In the genomic region with DNA sequence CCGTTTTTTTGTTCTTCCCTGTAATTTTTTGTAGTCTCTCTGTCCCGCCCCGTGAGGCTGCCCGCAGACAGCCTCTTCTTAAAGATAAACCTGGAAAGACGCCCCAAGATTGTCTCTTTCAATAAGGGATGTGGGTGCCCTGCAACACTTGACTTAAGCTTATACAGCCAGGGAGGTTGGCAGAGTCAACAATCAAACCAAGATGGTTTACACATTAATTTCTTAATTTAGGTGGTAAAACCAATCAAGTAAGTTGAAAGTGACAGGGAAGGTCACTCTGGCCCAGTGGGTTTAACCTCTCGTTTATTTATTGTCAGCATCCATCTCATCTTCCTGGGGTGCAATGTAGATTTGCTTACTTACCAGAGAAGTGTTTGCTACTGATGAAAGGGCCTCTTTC, we compare ENCODE assay signal across 8 mouse cellular contexts. TPM values are rescaled to one million over a fixed set of nuclear protein-coding genes. Genes with fewer than 3 reads are reported as not detected.
DNase-seq lines count a peak whose midpoint lies in the region; ATAC-seq and TF ChIP-seq lines count a peak whose summit lies in the region.

No protein-coding gene starts in this region.

- TF ChIP-seq EP300 in CH12.LX (IDR thresholded peaks at IDR 0.05; ENCODE audit: low read length), result no peak

- H3K4me2 ChIP-seq in heart, embryonic 12.5 days, result peak overlapping the region; percentile 98
- H3K4me2 ChIP-seq in CH12.LX (ENCODE audit: insufficient read depth, low read depth, poor library complexity, severe bottlenecking), result peak overlapping the region; percentile 89
- H3K4me2 ChIP-seq in forebrain, embryonic 15.5 days (replicated peaks), result peak overlapping the region; percentile 69
- peak overlapping the region; percentile 91 for H3K4me2 ChIP-seq in liver, embryonic 16.5 days (ENCODE audit: low read depth, low read length)

- dilution Hi-C loops in CH12.LX (cut with MboI; ENCODE audit: extremely low pct_ligation_motif_present, extremely low pct_unique_long_range_greater_than_20kb, low sequenced_read_pairs), result no loop called here

- H3K36me3 ChIP-seq in heart, embryonic 12.5 days, result peaks cover 18% of the 10 kb centered on the region
- peaks cover 4 to 14% of the 10 kb centered on the region in 2 experiments for H3K36me3 ChIP-seq in CH12.LX (replicated peaks in 1 of 2; ENCODE audit: control insufficient read depth in 1 of 2, insufficient read depth in 1 of 2, low read length in 1 of 2)
- peaks cover 15% of the 10 kb centered on the region for H3K36me3 ChIP-seq in forebrain, embryonic 15.5 days
- H3K36me3 ChIP-seq in liver, embryonic 16.5 days (ENCODE audit: control insufficient read depth, insufficient read depth), result peaks cover 3% of the 10 kb centered on the region; the same call in 1 of the 2 replicates

- H3K4me1 ChIP-seq in heart, embryonic 12.5 days (replicated peaks), result peaks cover 17% of the 10 kb centered on the region
- peaks cover 11 to 36% of the 10 kb centered on the region in 2 experiments for H3K4me1 ChIP-seq in CH12.LX (ENCODE audit: control insufficient read depth in 1 of 2, insufficient read depth in 2 of 2)
- peaks cover 24% of the 10 kb centered on the region for H3K4me1 ChIP-seq in forebrain, embryonic 15.5 days
- H3K4me1 ChIP-seq in liver, embryonic 16.5 days (ENCODE audit: control insufficient read depth, low read depth, low read length), result peaks cover 19% of the 10 kb centered on the region

- WGBS in heart, embryonic 12.5 days, result 2% methylated on average over 6 of the region's 6 CpGs
- WGBS in forebrain, embryonic 15.5 days, result 7% methylated on average over 6 of the region's 6 CpGs
- 6% methylated on average over 6 of the region's 6 CpGs for WGBS in liver, embryonic 16.5 days (ENCODE audit: insufficient replicate concordance)

- no peak for TF ChIP-seq CTCF in CH12.LX (conservative IDR thresholded peaks at IDR 0.05 in 1 of 2, IDR thresholded peaks at IDR 0.05 in 1 of 2; ENCODE audit: low read depth in 2 of 2, low read length in 2 of 2)

- peak overlapping the region; percentile 68 for H3K4me3 ChIP-seq in heart, embryonic 12.5 days
- peak overlapping the region; percentile 67 to 82 (median 77) for H3K4me3 ChIP-seq in CH12.LX (replicated peaks in 1 of 3; ENCODE audit: low read depth in 2 of 3, low read length in 2 of 3, poor library complexity in 1 of 3)
- H3K4me3 ChIP-seq in forebrain, embryonic 15.5 days, result peak overlapping the region; percentile 85
- H3K4me3 ChIP-seq in liver, embryonic 16.5 days (ENCODE audit: low read depth, low read length), result peak overlapping the region; percentile 92

- no peak for DNase-seq in heart, adult 11 months
- no peak for DNase-seq in CH12.LX (ENCODE audit: extremely low read depth)
- DNase-seq in left cerebral cortex, postnatal 36 days (ENCODE audit: low spot score in 2 of 2), result no peak
- DNase-seq in T-cell, adult 2 months (ENCODE audit: low spot score), result no peak
- DNase-seq in gastrocnemius, postnatal 25 days, result no peak

- H3K9ac ChIP-seq in heart, embryonic 12.5 days, result peak overlapping the region; percentile 88
- H3K9ac ChIP-seq in CH12.LX (ENCODE audit: insufficient read depth, low read depth), result peak overlapping the region; percentile 49
- H3K9ac ChIP-seq in forebrain, embryonic 15.5 days (replicated peaks), result peak overlapping the region; percentile 79
- peak overlapping the region; percentile 94 for H3K9ac ChIP-seq in liver, embryonic 16.5 days (ENCODE audit: low read depth, low read length)

- no peak for TF ChIP-seq RAD21 in CH12.LX (IDR thresholded peaks at IDR 0.05; ENCODE audit: low read depth, low read length)

- no peak overlapping the region for H3K27ac ChIP-seq in heart, embryonic 12.5 days (ENCODE audit: poor library complexity, severe bottlenecking)
- no peak overlapping the region for H3K27ac ChIP-seq in CH12.LX (ENCODE audit: insufficient read depth, low read depth)
- peak overlapping the region; percentile 91; the same call in 1 of the 2 replicates for H3K27ac ChIP-seq in forebrain, embryonic 15.5 days (replicated peaks)
- no peak overlapping the region for H3K27ac ChIP-seq in liver, embryonic 16.5 days (ENCODE audit: low read length)

- H3K27me3 ChIP-seq in heart, embryonic 12.5 days (replicated peaks), result no peaks in the 10 kb centered on the region
- peaks cover 3% of the 10 kb centered on the region for H3K27me3 ChIP-seq in CH12.LX (replicated peaks)
- no peaks in the 10 kb centered on the region for H3K27me3 ChIP-seq in forebrain, embryonic 15.5 days
- H3K27me3 ChIP-seq in liver, embryonic 16.5 days (ENCODE audit: control insufficient read depth, insufficient read depth, low read depth, low read length), result no peaks in the 10 kb centered on the region

- H3K9me3 ChIP-seq in heart, embryonic 12.5 days (replicated peaks), result no peaks in the 10 kb centered on the region
- H3K9me3 ChIP-seq in CH12.LX (replicated peaks; ENCODE audit: low read length), result no peaks in the 10 kb centered on the region
- no peaks in the 10 kb centered on the region for H3K9me3 ChIP-seq in forebrain, embryonic 15.5 days
- no peaks in the 10 kb centered on the region for H3K9me3 ChIP-seq in liver, embryonic 16.5 days (replicated peaks; ENCODE audit: control insufficient read depth, low read length)

- in situ Hi-C loops in CH12.LX (cut with MboI; ENCODE audit: low pct_ligation_motif_present, low pct_unique_long_range_greater_than_20kb, low sequenced_read_pairs), result no loop called here

- ATAC-seq in heart, embryonic 12.5 days (ENCODE audit: insufficient number of reproducible peaks, low FRiP score), result no peak
- no peak for ATAC-seq in forebrain, embryonic 15.5 days (replicated peaks)
- no peak for ATAC-seq in liver, embryonic 16.5 days (ENCODE audit: low read depth)

- 0 out of 2 replicates have a peak, but pooled peaks cover 3% of the 10 kb centered on the region for H3K79me2 ChIP-seq in CH12.LX (replicated peaks; ENCODE audit: control insufficient read depth, extremely low read depth, insufficient read depth, poor library complexity, severe bottlenecking)

- intact Hi-C loops in left cerebral cortex, postnatal 36 days (cut with DNase I), result loop anchor here (2.0 kb wide), 1 partner anchor 50 kb away; a partner anchor contains a TSS

- no peak for TF ChIP-seq POLR2A in CH12.LX (IDR thresholded peaks at IDR 0.05; ENCODE audit: low read depth, low read length)

TF ChIP-seq in CH12.LX, 34 proteins besides CTCF, POLR2A, EP300 and RAD21:
- TF ChIP-seq RCOR1 (conservative IDR thresholded peaks at IDR 0.05; ENCODE audit: low read depth, low read length) (no peak), E2F4 (IDR thresholded peaks at IDR 0.05; ENCODE audit: insufficient replicate concordance, low read depth, low read length) (no peak), TCF12 (IDR thresholded peaks at IDR 0.05; ENCODE audit: low read depth, low read length) (no peak), TBP (conservative IDR thresholded peaks at IDR 0.05; ENCODE audit: low read depth, low read length) (no peak), CHD2 (IDR thresholded peaks at IDR 0.05; ENCODE audit: low read length) (no peak)

RNA-seq across cellular contexts. Expression of a gene that starts 0.7 kb away (rescaled TPM):
- 34.5 and 41.2 TPM in 2 replicates for polyA plus RNA-seq in heart, embryonic 12.5 days (2016; fragmentation: Nextera tagmentation; extraction: Ambion mirVana)
- total RNA-seq in CH12.LX (2012; rRNA removed) (12.4 and 15.1 TPM in 2 replicates), CH12.LX (2014; rRNA removed) (7.3 and 8.4 TPM in 2 replicates)
- polyA plus RNA-seq in CH12.LX (2012; ENCODE audit: insufficient read length, low read depth), result 9.7 and 10.1 TPM in 2 replicates
- 46.3 and 49.3 TPM in 2 replicates for polyA plus RNA-seq in forebrain, embryonic 15.5 days (2015; fragmentation: Nextera tagmentation; extraction: Ambion mirVana)
- polyA plus RNA-seq in liver, embryonic 16.5 days (2015; fragmentation: Nextera tagmentation; extraction: Ambion mirVana), result 5.0 and 6.0 TPM in 2 replicates
- 10 to 100 TPM; 49.8 to 50.7 TPM for total RNA-seq in left cerebral cortex, postnatal 36 days (2021)
- total RNA-seq in gastrocnemius, postnatal 25 days (2021), result 10 to 100 TPM; 10.6 to 17.1 TPM

RNA-seq across cellular contexts. Expression of a gene that starts 0.7 kb away (rescaled TPM):
- 28.3 and 29.6 TPM in 2 replicates for polyA plus RNA-seq in heart, embryonic 12.5 days (2016; fragmentation: Nextera tagmentation; extraction: Ambion mirVana)
- total RNA-seq in CH12.LX (2012; rRNA removed), result 13.2 and 15.4 TPM in 2 replicates
- total RNA-seq in CH12.LX (2014; rRNA removed), result 14.4 and 14.9 TPM in 2 replicates
- polyA plus RNA-seq in CH12.LX (2012; ENCODE audit: insufficient read length, low read depth), result 14.7 and 15.4 TPM in 2 replicates
- polyA plus RNA-seq in forebrain, embryonic 15.5 days (2015; fragmentation: Nextera tagmentation; extraction: Ambion mirVana), result 35.7 and 36.6 TPM in 2 replicates
- polyA plus RNA-seq in liver, embryonic 16.5 days (2015; fragmentation: Nextera tagmentation; extraction: Ambion mirVana), result 6.9 and 7.1 TPM in 2 replicates
- total RNA-seq in left cerebral cortex, postnatal 36 days (2021), result 10 to 100 TPM; 37.0 to 38.4 TPM
- total RNA-seq in gastrocnemius, postnatal 25 days (2021), result 10 to 100 TPM; 61.9 to 67.8 TPM

RNA-seq across cellular contexts. Expression of a gene that starts 34.7 kb away (rescaled TPM):
- polyA plus RNA-seq in heart, embryonic 12.5 days (2016; fragmentation: Nextera tagmentation; extraction: Ambion mirVana), result 167 and 180 TPM in 2 replicates
- total RNA-seq in CH12.LX (2012; rRNA removed) (not detected in 2 replicates), CH12.LX (2014; rRNA removed) (not detected in 2 replicates)
- not detected in 2 replicates for polyA plus RNA-seq in CH12.LX (2012; ENCODE audit: insufficient read length, low read depth)
- polyA plus RNA-seq in forebrain, embryonic 15.5 days (2015; fragmentation: Nextera tagmentation; extraction: Ambion mirVana), result 0.57 TPM in 1 of 2 replicates, not detected in the other
- polyA plus RNA-seq in liver, embryonic 16.5 days (2015; fragmentation: Nextera tagmentation; extraction: Ambion mirVana), result 0.34 and 0.77 TPM in 2 replicates
- total RNA-seq in left cerebral cortex, postnatal 36 days (2021), result 1 to 10 TPM; 1.2 to 1.4 TPM
- total RNA-seq in gastrocnemius, postnatal 25 days (2021), result 10 to 100 TPM; 42.3 to 61.6 TPM

RNA-seq across cellular contexts. Expression of a gene that starts 49.9 kb away (rescaled TPM):
- polyA plus RNA-seq in heart, embryonic 12.5 days (2016; fragmentation: Nextera tagmentation; extraction: Ambion mirVana), result 105 and 114 TPM in 2 replicates
- total RNA-seq in CH12.LX (2012; rRNA removed) (189 and 226 TPM in 2 replicates), CH12.LX (2014; rRNA removed) (338 and 351 TPM in 2 replicates)
- polyA plus RNA-seq in CH12.LX (2012; ENCODE audit: insufficient read length, low read depth), result 288 and 301 TPM in 2 replicates
- polyA plus RNA-seq in forebrain, embryonic 15.5 days (2015; fragmentation: Nextera tagmentation; extraction: Ambion mirVana), result 144 and 146 TPM in 2 replicates
- polyA plus RNA-seq in liver, embryonic 16.5 days (2015; fragmentation: Nextera tagmentation; extraction: Ambion mirVana), result 65.6 and 74.1 TPM in 2 replicates
- 10 to 100 TPM; 55.8 to 69.5 TPM for total RNA-seq in left cerebral cortex, postnatal 36 days (2021)
- 10 to 100 TPM; 45.5 to 46.3 TPM for total RNA-seq in gastrocnemius, postnatal 25 days (2021)

Comparison
In these comparisons a context has a peak if more than half of its experiments do, and no peak if none do; other contexts are left out.
1. RNA of a gene that starts 34.7 kb away (polyA plus RNA-seq): 167 to 180 TPM in heart, embryonic 12.5 days; 0.34 to 0.77 TPM in liver, embryonic 16.5 days, not detected in CH12.LX and 0.57 TPM in forebrain, embryonic 15.5 days; every median in the first group is over 10 times any median in the second.
2. Peak in every context shown above with its lines, with median percentiles within 50 percentile points of each other: H3K4me2 ChIP-seq, H3K4me3 ChIP-seq and H3K9ac ChIP-seq.